Mouse (Mus musculus) B cell, adult (primary cell): ENCODE data around the gene Pom121. TPM values are rescaled to one million over a fixed set of nuclear protein-coding genes. Genes with fewer than 3 reads are reported as not detected.

Experiments
- total RNA-seq: library from RNA; stranded (reverse); gene quantifications from 4 replicates; pipeline ENCODE4 v1.2.4, GENCODE M21; 2023; ENCODE audit not compliant: inconsistent age

The Pom121 gene
- 56.7 to 63.2 TPM (median 58.0 TPM) in 4 replicates for total RNA-seq

DNA sequence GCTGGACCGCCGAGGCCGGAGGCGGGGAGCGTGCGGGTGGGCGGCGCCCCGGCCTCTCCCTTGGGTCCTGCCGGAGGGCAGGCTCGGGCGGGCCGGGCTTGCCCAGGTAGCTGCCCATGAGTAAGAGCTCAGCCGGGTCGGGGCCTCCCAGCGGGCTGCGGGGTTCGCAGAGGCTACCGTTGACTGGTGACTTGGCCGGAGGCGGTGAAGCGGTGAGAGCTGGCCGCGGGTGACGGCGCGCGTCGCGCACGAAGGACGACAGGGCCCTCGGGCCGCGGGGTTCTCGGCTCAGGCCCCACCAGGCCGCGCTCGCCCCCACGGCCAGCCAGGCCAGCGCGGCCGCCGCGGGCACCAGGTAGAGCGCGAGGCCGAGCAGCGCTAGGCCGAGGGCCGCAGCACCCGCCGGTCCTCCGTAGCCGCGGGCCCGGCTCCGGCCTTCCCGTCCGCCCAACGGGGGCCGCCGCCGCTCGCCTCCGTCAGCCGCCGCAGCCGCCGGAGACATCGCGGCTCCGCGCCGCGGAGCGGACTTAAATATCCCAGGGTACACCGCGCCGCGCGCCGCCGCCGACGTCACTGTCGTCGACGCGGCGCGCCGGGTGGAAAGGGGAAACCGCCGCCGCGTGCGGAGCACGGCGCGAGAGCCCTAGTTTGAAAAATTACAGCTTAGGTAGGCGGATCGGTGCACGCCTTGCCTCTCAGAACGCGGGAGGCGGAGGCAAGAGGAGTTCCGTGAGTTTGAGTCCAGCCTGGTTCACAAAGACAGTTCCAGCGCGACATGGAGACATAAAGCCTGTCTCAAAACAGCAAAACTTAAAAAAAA, at the start of gene Pom121:
Gene Pom121, minus strand, starts transcription at position 543 of the 820 bp plus-strand sequence.

GRCm38 (mm10) chr5:135369787-135370654, 24.3 kb downstream of the Pom121 start, which contains the start of gene Nsun5:
Gene Nsun5, plus strand, starts transcription at chr5:135369953.

DNA sequence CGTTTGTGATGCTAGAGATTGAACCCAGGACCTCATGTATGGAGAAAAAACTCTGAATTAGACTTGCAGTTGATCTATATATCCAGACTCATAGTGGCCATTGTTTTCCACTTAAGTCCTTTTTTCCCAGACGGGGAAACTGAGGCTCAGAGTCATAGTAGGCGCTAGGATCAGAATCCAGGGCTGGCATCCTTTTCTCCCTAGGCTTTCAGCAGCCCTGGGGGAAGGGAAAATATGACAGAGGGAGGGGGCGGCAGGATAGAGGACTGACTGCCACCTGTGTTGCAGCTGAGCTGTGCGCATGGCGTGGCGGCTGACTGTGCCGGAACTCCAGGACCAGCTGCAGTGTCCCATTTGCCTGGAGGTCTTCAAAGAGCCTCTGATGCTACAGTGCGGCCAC, 41.4 kb downstream of the Pom121 start, which contains the start of gene Trim50:
Gene Trim50, plus strand, starts transcription at position 301 of the 400 bp plus-strand sequence.

GRCm38 (mm10) chr5:135349862-135350261, 44.5 kb downstream of the Pom121 start, which contains the start of gene Fkbp6:
Gene Fkbp6, minus strand, starts transcription at chr5:135350044.

Other genes with a start within 250 kb of the Pom121 start
- 15.9 to 23.0 TPM (median 17.9 TPM) in 4 replicates for gene Tbl2, start 244.9 kb downstream of the Pom121 start, total RNA-seq
- 75.5 to 78.3 TPM (median 76.9 TPM) in 4 replicates for gene Bcl7b, start 226.3 kb downstream of the Pom121 start, total RNA-seq
- 104 to 111 TPM (median 109 TPM) in 4 replicates for gene Baz1b, start 207.3 kb downstream of the Pom121 start, total RNA-seq
- gene Fzd9, start 143.3 kb downstream of the Pom121 start, total RNA-seq, result 0.29 to 0.66 TPM (median 0.61 TPM) in 3 of 4 replicates, not detected in the other
- 0.42 TPM in 1 of 4 replicates, not detected in the others for gene Fkbp6, start 44.5 kb downstream of the Pom121 start, total RNA-seq
- not detected in 4 replicates for gene Trim50, start 41.3 kb downstream of the Pom121 start, total RNA-seq
- 32.8 to 38.3 TPM (median 33.9 TPM) in 4 replicates for gene Nsun5, start 24.6 kb downstream of the Pom121 start, total RNA-seq
- gene Hip1, start 150.6 kb upstream of the Pom121 start, total RNA-seq, result 32.9 to 39.9 TPM (median 34.9 TPM) in 4 replicates
- not detected in 4 replicates for gene Ccl26, start 169.0 kb upstream of the Pom121 start, total RNA-seq
- gene Ccl24, start 178.5 kb upstream of the Pom121 start, total RNA-seq, result 0.42 to 1.4 TPM (median 1.2 TPM) in 3 of 4 replicates, not detected in the other
- 15.2 to 27.6 TPM (median 19.6 TPM) in 4 replicates for gene Rhbdd2, start 238.1 kb upstream of the Pom121 start, total RNA-seq